Mouse (Mus musculus) limb, embryonic 14.5 days (tissue): ENCODE data around the gene Cxcr1. TPM values are rescaled to one million over a fixed set of nuclear protein-coding genes. Genes with fewer than 3 reads are reported as not detected.
A peak's percentile ranks its signal among the peaks of the same experiment; 100 is the strongest.

ENCODE experiments used
- ATAC-seq: fragments of 200-750 bp; cut with Nextera tagmentation; 2 replicates; pipeline ENCODE4 v1.8.0; 2017; ENCODE audit warnings: low read depth, moderate number of reproducible peaks, moderate TSS enrichment; ENCODE audit not compliant: low FRiP score
- DNase-seq: peaks from one replicate; pipeline ENCODE4 v3.0.0-alpha.2; 2015; ENCODE audit warnings: low spot score
- H3K27ac ChIP-seq: fragments of 300-500 bp; sonication (generic); replicated peaks from 2 replicates; pipeline ENCODE4 v1.5.1; 2014; ENCODE audit warnings: low read depth, mild to moderate bottlenecking, low read length, moderate library complexity, mixed read lengths
- H3K27me3 ChIP-seq: fragments of 300-500 bp; sonication (generic); 2 replicates; pipeline ENCODE4 v1.6.1; 2014; ENCODE audit warnings: low read length, mixed read lengths; ENCODE audit not compliant: control insufficient read depth, insufficient read depth
- H3K36me3 ChIP-seq: fragments of 300-500 bp; sonication (generic); 2 replicates; pipeline ENCODE4 v1.6.1; 2014; ENCODE audit warnings: mild to moderate bottlenecking, low read length, moderate library complexity, mixed read lengths; ENCODE audit not compliant: control insufficient read depth, insufficient read depth
- H3K4me1 ChIP-seq: fragments of 300-500 bp; sonication (generic); 2 replicates; pipeline ENCODE4 v1.6.1; 2014; ENCODE audit warnings: antibody characterized with exemption, low read length, mixed read lengths; ENCODE audit not compliant: control insufficient read depth, insufficient read depth
- H3K4me2 ChIP-seq: fragments of 300-500 bp; sonication (generic); replicated peaks from 2 replicates; pipeline ENCODE4 v1.6.1; 2014; ENCODE audit warnings: low read depth, mild to moderate bottlenecking, low read length, moderate library complexity; ENCODE audit not compliant: severe bottlenecking
- H3K4me3 ChIP-seq: fragments of 300-500 bp; sonication (generic); replicated peaks from 2 replicates; pipeline ENCODE4 v1.5.1; 2014; ENCODE audit warnings: low read length
- H3K9ac ChIP-seq: fragments of 300-500 bp; sonication (generic); 2 replicates; pipeline ENCODE4 v1.6.1; 2014; ENCODE audit warnings: mild to moderate bottlenecking, low read depth, low read length, moderate library complexity; ENCODE audit not compliant: severe bottlenecking
- H3K9me3 ChIP-seq: fragments of 300-500 bp; sonication (generic); 2 replicates; pipeline ENCODE4 v1.6.1; 2016; ENCODE audit warnings: low read length; ENCODE audit not compliant: control insufficient read depth
- POLR2A ChIP-seq: fragments of 200-500 bp; IDR thresholded peaks from 2 replicates; pipeline ENCODE4 v1.8.0; 2012; ENCODE audit warnings: inconsistent platforms, mild to moderate bottlenecking, moderate library complexity, borderline replicate concordance; ENCODE audit not compliant: insufficient read depth, insufficient read length; ENCODE audit errors: extremely low read depth
- WGBS: fragments of 180-500 bp; shearing (Covaris S2); extraction: QIAGEN DNeasy Blood & Tissue Kit; methylation state at CpG from one replicate; pipeline ENCODE4 v1.1.7; 2014; 5-methylcytosine and 5-hydroxymethylcytosine counted together
- polyA plus RNA-seq, 2 experiments: library from polyadenylated mRNA; depleted of rRNA in 1 of 2; stranded (reverse) in 1 of 2; unstranded in 1 of 2; fragments of >200 nt; fragmentation: Nextera tagmentation in 1 of 2; extraction: Ambion mirVana in 1 of 2; gene quantifications; 2 replicates each; pipeline versions ENCODE4 v1.2.1 to v1.2.3; 2012 to 2014

The Cxcr1 gene
- not detected in 2 replicates for polyA plus RNA-seq (2012; rRNA removed)
- not detected in 2 replicates for polyA plus RNA-seq (2014; fragmentation: Nextera tagmentation; extraction: Ambion mirVana)

GRCm38 (mm10) chr1:74194445-74194844 is at the start of gene Cxcr1:
Gene Cxcr1 (minus strand): TSS chr1:74194631.
- Histone ChIP-seq H3K27ac (no peak within 1 kb of the TSS), H3K27me3 (no peaks in the 10 kb centered on the region), H3K4me1 (no peaks in the 10 kb centered on the region), H3K9me3 (no peaks in the 10 kb centered on the region), H3K4me2 (no peak within 1 kb of the TSS), H3K9ac (no peak within 1 kb of the TSS), H3K36me3 (no peaks in the 10 kb centered on the region), H3K4me3 (no peak within 1 kb of the TSS)
- ATAC-seq (no peak), DNase-seq (no peak)
- WGBS, result 62% methylated on average over 8 of the region's 8 CpGs
- no peak for TF ChIP-seq POLR2A

- no peaks in the 10 kb centered on the region for H3K9me3 ChIP-seq
- no peak for ATAC-seq
- H3K9ac ChIP-seq, result no peak overlapping the region
- H3K36me3 ChIP-seq, result peaks cover 4% of the 10 kb centered on the region; the same call in 1 of the 2 replicates
- TF ChIP-seq POLR2A, result no peak
- no peak overlapping the region for H3K4me2 ChIP-seq
- no peak overlapping the region for H3K4me3 ChIP-seq
- WGBS, result 89% methylated on average over 4 of the region's 4 CpGs
- no peak for DNase-seq
- H3K4me1 ChIP-seq, result peaks cover 20% of the 10 kb centered on the region
- no peak overlapping the region for H3K27ac ChIP-seq
- no peaks in the 10 kb centered on the region for H3K27me3 ChIP-seq
Observed at GRCm38 (mm10) chr1:74240832-74241231, 46.4 kb upstream of the Cxcr1 start.

GRCm38 (mm10) chr1:74240311-74240710 is 45.9 kb upstream of the Cxcr1 start:
- no peaks in the 10 kb centered on the region for H3K9me3 ChIP-seq
- H3K9ac ChIP-seq, result no peak overlapping the region
- no peak overlapping the region; the same call in 1 of the 2 replicates for H3K27ac ChIP-seq
- H3K27me3 ChIP-seq, result no peaks in the 10 kb centered on the region
- ATAC-seq, result no peak
- H3K36me3 ChIP-seq, result peaks cover 4% of the 10 kb centered on the region; the same call in 1 of the 2 replicates
- DNase-seq, result no peak
- WGBS, result 40% methylated on average over 6 of the region's 6 CpGs
- peaks cover 20% of the 10 kb centered on the region for H3K4me1 ChIP-seq
- H3K4me2 ChIP-seq, result no peak overlapping the region
- no peak for TF ChIP-seq POLR2A
- H3K4me3 ChIP-seq, result no peak overlapping the region

GRCm38 (mm10) chr1:74239618-74240017 is 45.2 kb upstream of the Cxcr1 start:
- H3K9ac ChIP-seq, result no peak overlapping the region
- ATAC-seq, result no peak
- WGBS, result 56% methylated on average over 11 of the region's 11 CpGs
- 0 out of 2 replicates have a peak overlapping the region, but pooled peaks have one; percentile 5 for H3K4me3 ChIP-seq
- no peak for TF ChIP-seq POLR2A
- H3K27me3 ChIP-seq, result no peaks in the 10 kb centered on the region
- H3K4me1 ChIP-seq, result peaks cover 20% of the 10 kb centered on the region
- peaks cover 4% of the 10 kb centered on the region; the same call in 1 of the 2 replicates for H3K36me3 ChIP-seq
- H3K4me2 ChIP-seq, result peak overlapping the region; percentile 21; the same call in 1 of the 2 replicates
- no peak for DNase-seq
- H3K27ac ChIP-seq, result 0 out of 2 replicates have a peak overlapping the region, but pooled peaks have one; percentile 19
- no peaks in the 10 kb centered on the region for H3K9me3 ChIP-seq

GRCm38 (mm10) chr1:74239162-74239561 is 44.7 kb upstream of the Cxcr1 start:
- H3K9me3 ChIP-seq, result no peaks in the 10 kb centered on the region
- H3K9ac ChIP-seq, result no peak overlapping the region
- ATAC-seq (no peak), DNase-seq (no peak)
- no peak for TF ChIP-seq POLR2A
- 61% methylated on average over 7 of the region's 7 CpGs for WGBS
- no peak overlapping the region for H3K4me3 ChIP-seq
- no peaks in the 10 kb centered on the region for H3K27me3 ChIP-seq
- 0 out of 2 replicates have a peak overlapping the region, but pooled peaks have one; percentile 19 for H3K27ac ChIP-seq
- H3K4me2 ChIP-seq, result peak overlapping the region; percentile 21; the same call in 1 of the 2 replicates
- peaks cover 4% of the 10 kb centered on the region; the same call in 1 of the 2 replicates for H3K36me3 ChIP-seq
- H3K4me1 ChIP-seq, result peaks cover 20% of the 10 kb centered on the region
